Mouse (Mus musculus) C2C12 (cell line): ENCODE measurements around the gene Ccdc162.

Experiments
- CTCF ChIP-seq: IDR thresholded peaks from one replicate; pipeline ENCODE4 v1.5.1; 2011; ENCODE audit not compliant: control insufficient read depth, insufficient read depth, insufficient read length
- FOSL1 ChIP-seq: IDR thresholded peaks from one replicate; pipeline ENCODE4 v1.8.0; 2011; ENCODE audit warnings: mild to moderate bottlenecking, low read length; ENCODE audit not compliant: poor library complexity, insufficient read depth, severe bottlenecking
- MAX ChIP-seq: IDR thresholded peaks from one replicate; pipeline ENCODE4 v1.6.1; 2011; ENCODE audit warnings: mild to moderate bottlenecking, control low read depth
- MYOG ChIP-seq: IDR thresholded peaks from one replicate; pipeline ENCODE4 v1.6.1; 2011; ENCODE audit not compliant: control insufficient read depth, insufficient read length; ENCODE audit errors: extremely low read depth
- USF1 ChIP-seq: IDR thresholded peaks from one replicate; pipeline ENCODE4 v1.6.1; 2011; ENCODE audit warnings: low read depth, mild to moderate bottlenecking, control low read depth, moderate library complexity

DNA sequence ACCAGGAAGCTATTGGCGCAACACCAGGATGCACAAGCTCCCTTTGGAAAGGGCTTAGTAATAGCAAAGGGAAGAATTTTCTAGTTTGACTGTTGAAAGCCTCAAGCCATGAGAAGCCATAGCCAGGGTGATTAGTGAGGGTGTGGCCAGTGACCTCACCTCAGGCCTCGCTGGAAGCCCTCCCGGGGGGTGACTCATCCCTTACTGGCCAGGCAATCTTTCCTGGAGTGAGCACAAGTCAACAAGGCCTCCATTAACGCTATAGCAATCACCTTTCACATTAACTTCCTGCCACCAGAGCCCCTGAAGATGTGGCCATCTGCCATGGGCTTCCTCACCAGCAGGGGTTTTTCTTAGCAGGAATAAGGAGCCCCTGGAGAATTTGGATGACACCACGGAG, 151.3 kb downstream of the Ccdc162 start:
- TF ChIP-seq CTCF (no peak), MAX (peak; percentile 74), FOSL1 (peak; percentile 93), USF1 (no peak), MYOG (no peak)
